Mouse (Mus musculus): ENCODE measurements at regions not wholly inside any gene's neighbourhood (a gene's known extent, or its start where the extent isn't known, plus 50 kb on each side); places are given as distances from the start of the nearest gene placed in this dataset. TPM values are rescaled to one million over a fixed set of nuclear protein-coding genes. Genes with fewer than 3 reads are reported as not detected.
A peak's percentile ranks its signal among the peaks of the same experiment; 100 is the strongest.
"Not testable (repeated sequence)": the region's sequence is repeated elsewhere in the genome, so short reads cannot be mapped to it uniquely, and the experiment has no call there.

GRCm38 (mm10) chr17:27291176-27291575, 86.9 kb upstream of the Lemd2 start:
- no peak for DNase-seq (ENCODE audit: low spot score)

GRCm38 (mm10) chr17:27290311-27290710, 86.0 kb upstream of the Lemd2 start:
- intact Hi-C loops (cut with DNase I), result no loop called here
- DNase-seq (ENCODE audit: low spot score), result no peak

More at GRCm38 (mm10) chr17:27291176-27291575, 86.9 kb upstream of the Lemd2 start:
- intact Hi-C loops (cut with DNase I), result no loop called here

GRCm38 (mm10) chr17:27289804-27290203, 85.5 kb upstream of the Lemd2 start:
- intact Hi-C loops (cut with DNase I); DNase-seq (ENCODE audit: low spot score): not testable (repeated sequence)

GRCm38 (mm10) chr17:27287986-27288385, 83.7 kb upstream of the Lemd2 start:
- intact Hi-C loops (cut with DNase I); DNase-seq (ENCODE audit: low spot score): not testable (repeated sequence)

GRCm38 (mm10) chr17:27281241-27281640, 77.0 kb upstream of the Lemd2 start:
- intact Hi-C loops (cut with DNase I), result no loop called here
- no peak for DNase-seq (ENCODE audit: low spot score)

GRCm38 (mm10) chr17:27279491-27280288, 75.4 kb upstream of the Lemd2 start:
- DNase-seq (ENCODE audit: low spot score); intact Hi-C loops (cut with DNase I): not testable (repeated sequence)

- DNase-seq (ENCODE audit: low spot score); intact Hi-C loops (cut with DNase I): not testable (repeated sequence)
Observed at GRCm38 (mm10) chr17:27277786-27278185, 73.5 kb upstream of the Lemd2 start.

- intact Hi-C loops (cut with DNase I); DNase-seq (ENCODE audit: low spot score): not testable (repeated sequence)
Observed at GRCm38 (mm10) chr17:27271756-27272155, 67.5 kb upstream of the Lemd2 start.

- DNase-seq (ENCODE audit: low spot score); intact Hi-C loops (cut with DNase I): not testable (repeated sequence)
Observed at GRCm38 (mm10) chr17:27270776-27271175, 66.5 kb upstream of the Lemd2 start.

GRCm38 (mm10) chr17:27264607-27265006, 60.3 kb upstream of the Lemd2 start:
- intact Hi-C loops (cut with DNase I); DNase-seq (ENCODE audit: low spot score): not testable (repeated sequence)

- intact Hi-C loops (cut with DNase I), result no loop called here
- no peak for DNase-seq (ENCODE audit: low spot score)
Observed at GRCm38 (mm10) chr17:27262607-27263006, 58.3 kb upstream of the Lemd2 start.

GRCm38 (mm10) chr17:27261981-27262380, 57.7 kb upstream of the Lemd2 start:
- DNase-seq (ENCODE audit: low spot score), result no peak
- intact Hi-C loops (cut with DNase I), result no loop called here

GRCm38 (mm10) chr17:27261251-27261650, 57.0 kb upstream of the Lemd2 start:
- intact Hi-C loops (cut with DNase I), result no loop called here

GRCm38 (mm10) chr17:27260116-27260515, 55.8 kb upstream of the Lemd2 start:
- DNase-seq (ENCODE audit: low spot score), result no peak
- intact Hi-C loops (cut with DNase I), result no loop called here

More at GRCm38 (mm10) chr17:27261251-27261650, 57.0 kb upstream of the Lemd2 start:
- no peak for DNase-seq (ENCODE audit: low spot score)

- peak; percentile 5 for DNase-seq (ENCODE audit: low spot score)
- intact Hi-C loops (cut with DNase I), result loop anchor here (5.0 kb wide), 1 partner anchor 265 kb away; the partner anchor contains the start of gene Grm4
Observed at GRCm38 (mm10) chr17:27257345-27257744, 53.1 kb upstream of the Lemd2 start.

- intact Hi-C loops (cut with DNase I), result loop anchor here (5.0 kb wide), 1 partner anchor 266 kb away; the partner anchor contains the start of gene Grm4
- DNase-seq (ENCODE audit: low spot score), result no peak
Observed at GRCm38 (mm10) chr17:27255804-27256203, 51.5 kb upstream of the Lemd2 start.

Small RNA genes lying in the stretch of these regions (microRNA-seq; reads per million reads assigned to microRNA genes)
- gene Mir7214, result not detected
- not detected for gene Mir7216
- gene Mir7217, result not detected
- not detected for gene Mir7218

Measured in heart, postnatal 25 days (tissue).